Mouse (Mus musculus) neural tube, embryonic 13.5 days (tissue): ENCODE results near the gene Tbx21. TPM values are rescaled to one million over a fixed set of nuclear protein-coding genes. Genes with fewer than 3 reads are reported as not detected.

Experiments
- ATAC-seq: fragments of 200-750 bp; cut with Nextera tagmentation; 2 replicates; pipeline ENCODE4 v1.8.0; 2017; ENCODE audit warnings: low read depth, mild to moderate bottlenecking, moderate TSS enrichment, moderate library complexity
- H3K27ac ChIP-seq: fragments of 300-500 bp; sonication (generic); replicated peaks from 2 replicates; pipeline ENCODE4 v1.5.1; 2015; ENCODE audit warnings: moderate library complexity, mild to moderate bottlenecking, inconsistent platforms
- H3K27me3 ChIP-seq: fragments of 300-500 bp; sonication (generic); 2 replicates; pipeline ENCODE4 v1.6.1; 2015; ENCODE audit warnings: mild to moderate bottlenecking, inconsistent platforms
- H3K36me3 ChIP-seq: fragments of 300-500 bp; sonication (generic); 2 replicates; pipeline ENCODE4 v1.6.1; 2015; ENCODE audit warnings: mild to moderate bottlenecking, inconsistent platforms
- H3K4me1 ChIP-seq: fragments of 300-500 bp; sonication (generic); replicated peaks from 2 replicates; pipeline ENCODE4 v1.6.1; 2015; ENCODE audit warnings: inconsistent platforms
- H3K4me2 ChIP-seq: fragments of 300-500 bp; sonication (generic); 2 replicates; pipeline ENCODE4 v1.6.1; 2015; ENCODE audit warnings: inconsistent platforms, mild to moderate bottlenecking, moderate library complexity
- H3K4me3 ChIP-seq: fragments of 300-500 bp; sonication (generic); 2 replicates; pipeline ENCODE4 v1.5.1; 2015; ENCODE audit warnings: mild to moderate bottlenecking, inconsistent platforms
- H3K9ac ChIP-seq: fragments of 300-500 bp; sonication (generic); 2 replicates; pipeline ENCODE4 v1.6.1; 2015; ENCODE audit warnings: moderate library complexity, mild to moderate bottlenecking, inconsistent platforms
- H3K9me3 ChIP-seq: fragments of 300-500 bp; sonication (generic); 2 replicates; pipeline ENCODE4 v1.6.1; 2016; ENCODE audit warnings: inconsistent platforms
- WGBS: fragments of 180-500 bp; shearing (Covaris S2); methylation state at CpG from one replicate; pipeline ENCODE4 v1.1.7; 2015; 5-methylcytosine and 5-hydroxymethylcytosine counted together
- microRNA-seq: library from miRNA; unstranded; fragments of <30 nt; microRNA quantifications from one replicate; pipeline ENCODE4, GENCODE M21; 2016
- polyA plus RNA-seq: library from polyadenylated mRNA; unstranded; fragments of >200 nt; fragmentation: Nextera tagmentation; extraction: Ambion mirVana; gene quantifications from 2 replicates; pipeline ENCODE4 v1.2.1, GENCODE M21; 2015

The Tbx21 gene
- polyA plus RNA-seq, 1 experiment from 2014 or later, result 0.07 TPM

DNA sequence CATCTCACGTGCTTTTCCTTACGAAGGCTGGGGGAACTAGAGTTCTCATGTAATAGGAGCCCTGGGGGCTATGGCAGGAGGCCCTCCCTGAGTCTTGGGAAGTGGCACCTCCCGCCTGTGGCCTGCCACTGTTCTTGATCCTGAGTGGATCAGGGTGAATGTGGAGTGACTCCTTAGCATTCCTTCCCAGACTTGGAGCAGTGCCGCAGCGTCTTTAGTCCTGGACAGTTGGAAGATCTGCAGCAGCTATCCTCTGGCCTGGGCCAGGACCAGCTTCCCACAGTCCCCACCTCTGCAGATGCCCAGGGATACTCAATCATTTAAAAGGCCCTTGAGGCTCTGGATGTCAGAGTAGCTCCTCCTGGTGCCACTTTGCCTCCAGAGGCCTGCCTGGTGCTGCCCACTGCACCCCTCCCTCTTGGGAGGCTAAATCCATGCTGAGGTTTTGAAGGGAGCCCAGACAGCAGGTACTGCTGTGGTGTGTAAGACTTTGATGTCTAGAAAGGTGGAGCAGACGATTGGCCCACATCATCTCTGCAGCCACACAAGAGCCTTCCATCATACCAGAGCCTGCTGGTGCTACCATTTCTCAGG, 65.5 kb downstream of the Tbx21 start:
- Histone ChIP-seq H3K4me3 (no peak overlapping the region), H3K9ac (peak overlapping the region; percentile 92; the same call in 1 of the 2 replicates), H3K9me3 (no peaks in the 10 kb centered on the region), H3K27ac (no peak overlapping the region), H3K36me3 (peaks cover 53% of the 10 kb centered on the region), H3K4me2 (no peak overlapping the region), H3K27me3 (no peaks in the 10 kb centered on the region), H3K4me1 (peaks cover 27% of the 10 kb centered on the region)
- WGBS, result 82% methylated on average over 6 of the region's 6 CpGs
- no peak for ATAC-seq

DNA sequence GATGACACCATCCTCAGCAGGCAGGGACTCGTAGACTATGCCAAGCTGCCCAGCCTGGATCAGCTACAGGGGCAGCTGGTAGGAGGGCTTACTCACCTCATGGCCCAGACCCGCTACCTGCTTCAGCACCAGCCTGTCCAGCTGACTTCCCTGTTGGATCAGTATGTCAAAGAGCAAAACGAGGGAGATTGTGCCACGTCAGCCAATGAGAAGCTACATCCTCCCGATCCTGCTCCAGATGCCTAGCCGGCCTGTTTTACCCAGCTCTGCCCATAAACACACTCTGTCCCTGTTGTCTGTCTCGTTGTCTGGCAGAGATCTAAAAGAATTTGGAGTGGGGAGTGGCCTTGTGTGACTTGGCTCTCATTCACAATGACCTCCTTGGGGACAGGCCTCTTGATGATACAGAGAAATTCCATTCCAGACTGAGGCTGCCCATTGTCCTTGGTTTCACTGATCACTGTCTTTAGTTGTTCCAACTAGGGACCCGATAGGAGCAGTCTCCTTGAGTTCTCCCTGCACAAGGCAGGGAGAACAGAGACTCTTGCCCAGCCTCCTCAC, 67.0 kb downstream of the Tbx21 start:
- WGBS, result 84% methylated on average over 8 of the region's 8 CpGs
- no peak overlapping the region for H3K4me2 ChIP-seq
- no peak overlapping the region for H3K27ac ChIP-seq
- H3K4me1 ChIP-seq, result peaks cover 29% of the 10 kb centered on the region
- H3K9me3 ChIP-seq, result no peaks in the 10 kb centered on the region
- H3K27me3 ChIP-seq, result no peaks in the 10 kb centered on the region
- H3K36me3 ChIP-seq, result peaks cover 46% of the 10 kb centered on the region
- no peak for ATAC-seq
- H3K4me3 ChIP-seq, result no peak overlapping the region
- H3K9ac ChIP-seq, result no peak overlapping the region

Small RNA genes within 50 kb of the gene (microRNA-seq; reads per million reads assigned to microRNA genes)
- not detected for gene Mir7235
- gene Mir8103, result 1.0 reads per million

Other genes with a start within 250 kb of the Tbx21 start
- gene Cdk5rap3, start 198.8 kb downstream of the Tbx21 start, polyA plus RNA-seq, result 79.2 and 92.0 TPM in 2 replicates
- 0.21 TPM in 1 of 2 replicates, not detected in the other for gene Prr15l, start 187.2 kb downstream of the Tbx21 start, polyA plus RNA-seq
- 18.5 and 22.3 TPM in 2 replicates for gene Pnpo, start 171.3 kb downstream of the Tbx21 start, polyA plus RNA-seq
- 15.9 and 16.7 TPM in 2 replicates for gene Sp2, start 132.4 kb downstream of the Tbx21 start, polyA plus RNA-seq
- gene Sp6, start 101.9 kb downstream of the Tbx21 start, polyA plus RNA-seq, result 0.17 and 0.29 TPM in 2 replicates
- 13.7 and 15.0 TPM in 2 replicates for gene Scrn2, start 85.4 kb downstream of the Tbx21 start, polyA plus RNA-seq
- 1.8 and 3.0 TPM in 2 replicates for gene Lrrc46, start 73.9 kb downstream of the Tbx21 start, polyA plus RNA-seq
- 58.9 and 59.0 TPM in 2 replicates for gene Mrpl10, start 73.8 kb downstream of the Tbx21 start, polyA plus RNA-seq
- 9.2 and 11.0 TPM in 2 replicates for gene Osbpl7, start 64.7 kb downstream of the Tbx21 start, polyA plus RNA-seq
- gene Tbkbp1, start 36.2 kb upstream of the Tbx21 start, polyA plus RNA-seq, result 9.1 and 9.5 TPM in 2 replicates
- 31.0 and 34.8 TPM in 2 replicates for gene Kpnb1, start 72.5 kb upstream of the Tbx21 start, polyA plus RNA-seq
- gene Npepps, start 165.3 kb upstream of the Tbx21 start, polyA plus RNA-seq, result 130 TPM in 2 replicates
- 38.2 and 43.8 TPM in 2 replicates for gene Mrpl45, start 200.4 kb upstream of the Tbx21 start, polyA plus RNA-seq
- gene Gpr179, start 236.7 kb upstream of the Tbx21 start, polyA plus RNA-seq, result 0.43 and 0.66 TPM in 2 replicates
- gene Socs7, start 247.2 kb upstream of the Tbx21 start, polyA plus RNA-seq, result 7.8 and 8.9 TPM in 2 replicates